Mouse (Mus musculus): ENCODE data around the gene Hsd3b7.

GRCm38 (mm10) chr7:127771262-127771661, 29.1 kb upstream of the Hsd3b7 start:
- TF ChIP-seq GATA1 (IDR thresholded peaks at IDR 0.05; ENCODE audit: low read length) (no peak), TAL1 (IDR thresholded peaks at IDR 0.05; ENCODE audit: low read length) (no peak)
